Mouse (Mus musculus): Measurements from ENCODE around the gene Tarbp2.

Tarbp2 gene

GRCm38 (mm10) chr15:102517976-102518858 lies at the start of gene Tarbp2:
Gene Tarbp2 (plus strand): TSS chr15:102518192.
- DNase-seq (ENCODE audit: low spot score in 2 of 2): peak; percentile 100

GRCm38 (mm10) chr15:102468675-102469370 lies 49.2 kb upstream of the Tarbp2 start:
- DNase-seq (ENCODE audit: low spot score in 2 of 2): no peak

GRCm38 (mm10) chr15:102470183-102470604 lies 47.8 kb upstream of the Tarbp2 start, which contains the start of gene Pcbp2:
Gene Pcbp2 (plus strand): TSS chr15:102470539.
- peak; percentile 96 to 97 for DNase-seq (ENCODE audit: low spot score in 2 of 2)

DNA sequence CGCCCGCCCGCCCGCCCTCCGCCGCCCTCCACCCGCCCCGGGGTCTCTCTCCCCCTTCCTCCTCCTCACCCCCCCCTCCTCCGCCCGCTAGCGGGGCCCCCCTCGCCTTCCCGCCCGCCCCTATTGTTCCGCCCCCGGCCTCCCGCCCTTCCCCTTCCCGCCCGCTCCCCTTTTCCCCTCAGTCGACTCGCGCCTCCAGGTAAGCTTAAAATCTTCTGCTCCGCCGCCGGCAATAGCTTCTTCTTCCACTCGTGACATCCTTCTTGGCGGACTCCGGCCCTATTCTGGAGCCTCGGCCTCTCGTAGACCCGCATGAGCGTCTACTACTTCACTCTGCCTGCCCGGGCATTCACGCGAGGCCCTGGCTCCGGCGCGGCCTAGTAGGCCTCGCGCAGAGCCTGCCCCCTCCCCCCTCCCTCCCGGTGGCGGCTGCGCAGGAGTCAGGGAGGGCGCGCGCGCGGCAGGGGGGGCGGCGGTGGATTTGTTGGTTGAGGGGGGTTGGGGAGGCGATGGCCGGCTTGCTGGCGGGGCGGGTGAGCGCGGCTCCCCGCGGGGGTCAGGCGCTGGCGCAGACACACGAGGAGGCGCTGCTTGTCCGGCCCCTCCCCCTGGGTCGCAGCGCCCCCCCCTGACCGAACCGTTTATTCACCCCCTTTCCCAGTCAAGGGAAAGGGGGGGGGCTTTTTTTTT lies 47.2 kb upstream of the Tarbp2 start:
- DNase-seq (ENCODE audit: low spot score in 2 of 2): peak; percentile 73 to 77

- DNase-seq (ENCODE audit: low spot score in 2 of 2): no peak
These were observed 46.7 kb upstream of the Tarbp2 start for GRCm38 (mm10) chr15:102471295-102471645.

GRCm38 (mm10) chr15:102471727-102472126 lies 46.3 kb upstream of the Tarbp2 start:
- no peak for DNase-seq (ENCODE audit: low spot score in 2 of 2)

GRCm38 (mm10) chr15:102473246-102473645 lies 44.7 kb upstream of the Tarbp2 start:
- DNase-seq (ENCODE audit: low spot score in 2 of 2): no peak

DNA sequence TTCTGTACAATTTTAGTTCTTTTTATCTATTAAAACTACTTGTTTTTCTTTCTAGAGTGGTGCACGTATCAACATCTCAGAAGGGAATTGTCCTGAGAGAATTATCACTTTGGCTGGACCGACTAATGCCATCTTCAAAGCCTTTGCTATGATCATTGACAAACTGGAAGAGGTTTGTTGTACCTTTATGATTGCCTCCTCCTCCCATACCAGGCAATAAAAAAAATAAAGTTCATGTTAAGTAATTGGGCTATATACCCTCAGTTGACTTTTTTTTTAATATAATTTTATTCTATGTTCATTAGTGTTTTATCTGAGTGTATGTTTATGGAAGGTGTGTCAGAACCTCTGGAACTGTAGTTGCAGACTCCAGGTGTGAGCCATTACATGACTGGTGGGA lies 43.5 kb upstream of the Tarbp2 start:
- no peak for DNase-seq (ENCODE audit: low spot score in 2 of 2)

- DNase-seq (ENCODE audit: low spot score in 2 of 2): no peak
These were observed 34.9 kb upstream of the Tarbp2 start for GRCm38 (mm10) chr15:102483136-102483535.

DNA sequence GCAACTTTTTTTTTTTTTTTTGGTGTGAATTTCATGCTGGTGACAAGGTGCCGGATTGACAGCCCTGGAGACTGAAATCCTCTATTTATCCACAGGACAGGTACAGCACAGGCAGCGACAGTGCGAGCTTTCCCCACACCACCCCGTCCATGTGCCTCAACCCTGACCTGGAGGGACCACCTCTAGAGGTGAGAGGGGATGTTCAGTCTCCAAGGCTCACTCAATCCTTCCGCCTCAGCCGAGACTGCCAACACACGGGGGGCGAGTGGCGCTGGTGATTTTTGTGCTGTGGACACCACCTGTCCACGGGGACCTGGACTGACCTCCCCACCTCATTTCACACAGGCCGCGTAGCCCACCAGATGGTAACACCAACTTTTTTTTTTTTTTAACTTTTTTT lies 32.1 kb upstream of the Tarbp2 start:
- DNase-seq (ENCODE audit: low spot score in 2 of 2): no peak

DNA sequence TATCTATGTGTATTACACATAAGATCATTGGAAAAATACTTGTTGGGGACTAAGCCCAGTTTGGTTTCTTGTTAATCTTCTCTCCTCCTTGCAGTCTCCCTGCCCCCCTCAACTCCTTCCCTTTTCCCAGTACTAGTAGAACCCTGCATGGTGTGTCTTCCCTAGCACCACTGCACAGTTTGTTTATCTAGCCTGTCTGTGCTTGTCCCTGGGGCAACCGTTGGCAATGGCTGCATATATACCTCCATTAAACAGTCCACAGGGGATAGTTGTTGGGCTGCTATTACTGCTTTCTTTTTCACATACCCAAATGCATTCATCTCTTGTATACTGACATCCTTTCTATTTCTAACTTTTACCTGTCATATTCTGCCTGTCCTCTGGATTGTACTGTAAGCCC lies 30.3 kb upstream of the Tarbp2 start:
- DNase-seq (ENCODE audit: low spot score in 2 of 2): no peak

GRCm38 (mm10) chr15:102498322-102498721 lies 19.7 kb upstream of the Tarbp2 start:
- no peak for DNase-seq (ENCODE audit: low spot score in 2 of 2)

DNA sequence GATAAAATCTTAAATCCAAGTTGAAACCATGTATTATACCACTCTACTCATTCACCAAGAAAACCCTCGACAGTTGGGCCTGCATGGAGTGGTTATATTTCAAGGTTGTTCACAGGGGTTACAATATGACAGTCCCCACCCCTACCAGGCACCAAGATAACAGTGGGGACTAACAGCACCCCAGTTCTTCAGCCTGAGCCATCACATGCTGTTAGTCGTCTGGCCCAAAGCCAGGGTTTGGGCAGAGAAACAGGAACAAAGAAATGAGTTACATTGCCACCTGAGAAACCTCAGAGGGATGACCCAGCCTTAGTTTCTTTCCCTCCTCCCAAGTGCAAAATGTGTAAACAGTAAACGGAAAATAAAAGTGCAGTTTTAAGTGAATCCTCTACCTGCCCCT lies 18.6 kb upstream of the Tarbp2 start:
- no peak for DNase-seq (ENCODE audit: low spot score in 2 of 2)

DNA sequence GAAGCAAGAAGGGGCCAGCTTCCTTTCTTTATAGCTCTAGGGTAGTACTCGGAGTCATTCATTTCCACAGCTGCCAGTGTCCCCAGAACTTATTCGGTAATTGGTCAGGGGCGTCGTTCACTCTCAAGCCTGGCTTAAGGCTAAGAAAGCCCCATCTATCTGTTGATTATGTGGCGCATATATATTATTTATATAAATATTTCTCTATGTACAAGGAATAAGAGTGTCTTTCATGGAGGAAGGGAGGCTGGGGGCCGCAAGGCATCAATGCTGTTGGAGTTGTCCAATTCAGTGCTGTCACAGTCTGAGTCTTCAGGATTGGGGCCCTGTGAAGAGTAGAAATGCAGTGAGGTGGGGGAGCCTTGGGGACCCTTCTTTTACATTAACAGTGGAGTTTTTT lies 18.1 kb upstream of the Tarbp2 start:
- no peak for DNase-seq (ENCODE audit: low spot score in 2 of 2)

GRCm38 (mm10) chr15:102500479-102500878 lies 17.5 kb upstream of the Tarbp2 start:
- no peak for DNase-seq (ENCODE audit: low spot score in 2 of 2)

- DNase-seq (ENCODE audit: low spot score in 2 of 2): no peak
These were observed 16.7 kb upstream of the Tarbp2 start for GRCm38 (mm10) chr15:102501084-102501814.

DNA sequence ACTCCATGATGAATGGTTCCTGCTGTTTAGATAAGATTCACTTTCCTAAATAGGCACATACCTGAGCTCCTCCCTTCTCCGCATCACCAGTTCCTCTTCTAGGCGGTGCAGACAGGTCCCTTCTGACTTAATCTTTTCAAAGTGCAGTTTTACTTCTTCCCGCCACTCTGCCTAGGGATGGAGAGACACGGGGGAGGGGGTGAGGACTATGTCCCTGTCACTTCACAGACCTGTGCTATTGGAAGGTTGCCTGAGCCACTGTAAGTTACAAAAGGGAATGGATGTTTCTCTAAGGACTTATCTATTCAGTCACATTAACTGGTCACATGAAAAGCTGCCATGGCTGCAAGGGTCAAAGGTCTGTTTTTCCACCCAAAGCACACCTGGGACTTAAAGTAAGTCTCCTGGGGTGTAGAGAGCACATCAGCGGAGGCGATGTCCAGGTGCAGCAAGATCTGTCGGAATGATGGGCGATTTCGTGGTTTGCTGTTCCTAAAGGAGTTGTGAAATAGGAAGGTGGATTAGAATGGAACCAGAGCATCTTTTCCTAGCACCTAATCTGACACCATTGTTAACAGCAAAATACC lies 15.6 kb upstream of the Tarbp2 start:
- DNase-seq (ENCODE audit: low spot score in 2 of 2): no peak

GRCm38 (mm10) chr15:102503447-102503846 lies 14.5 kb upstream of the Tarbp2 start, which contains the start of gene Gm10337:
Gene Gm10337 (plus strand): TSS chr15:102503722.
- DNase-seq (ENCODE audit: low spot score in 2 of 2): no peak

DNA sequence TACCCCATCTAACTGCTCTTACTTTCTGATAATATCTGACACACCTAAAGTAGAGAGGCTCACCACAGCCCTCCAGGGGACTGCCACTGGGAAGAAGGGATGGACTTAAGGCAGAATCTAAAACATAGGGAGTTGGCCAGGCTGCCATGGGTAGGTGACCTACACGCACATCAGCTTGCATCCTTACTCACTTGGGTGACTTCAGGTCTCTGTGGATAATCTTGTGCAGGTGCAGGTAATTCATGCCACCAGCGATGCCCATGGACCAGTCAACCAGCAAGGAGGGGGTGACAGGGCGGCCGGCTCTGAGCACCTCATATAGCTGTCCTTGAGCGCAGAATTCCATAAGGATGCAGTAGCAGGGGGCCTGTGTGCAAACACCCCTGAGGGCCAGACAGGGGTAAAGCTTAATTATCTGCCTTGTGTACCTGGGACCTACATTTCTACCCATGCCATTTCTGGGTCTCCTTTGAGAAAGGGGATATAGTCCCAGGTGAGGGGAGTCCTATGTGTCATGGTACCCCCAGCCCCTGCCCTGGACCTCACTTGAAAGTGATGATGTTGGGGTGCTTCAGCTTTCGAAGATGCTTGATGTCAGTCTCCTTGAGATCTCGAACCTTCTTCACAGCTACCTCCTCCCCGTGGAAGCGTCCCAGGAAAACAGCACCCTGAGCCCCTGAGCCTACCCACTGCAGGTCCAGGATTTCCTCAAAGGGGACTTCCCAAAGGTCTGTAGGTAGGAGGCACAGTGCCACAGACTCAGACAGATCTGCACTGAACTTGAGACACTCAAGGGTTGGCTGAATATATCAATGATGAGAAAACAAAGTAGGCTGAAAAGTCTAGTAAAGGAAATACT lies 13.8 kb upstream of the Tarbp2 start:
- no peak for DNase-seq (ENCODE audit: low spot score in 2 of 2)

- no peak for DNase-seq (ENCODE audit: low spot score in 2 of 2)
These were observed 12.8 kb upstream of the Tarbp2 start for GRCm38 (mm10) chr15:102505073-102505769.

All from frontal cortex, postnatal 36 days (tissue).